Mouse (Mus musculus) NIH3T3 (cell line): ENCODE measurements around the gene Gm7534.
A peak's percentile ranks its signal among the peaks of the same experiment; 100 is the strongest.
"Not testable (repeated sequence)": the region's sequence is repeated elsewhere in the genome, so short reads cannot be mapped to it uniquely, and the experiment has no call there.

Experiments used
- DNase-seq: peaks from one replicate; pipeline ENCODE4 v3.0.0-alpha.2; 2012; ENCODE audit warnings: low read depth

Gene Gm7534

DNA sequence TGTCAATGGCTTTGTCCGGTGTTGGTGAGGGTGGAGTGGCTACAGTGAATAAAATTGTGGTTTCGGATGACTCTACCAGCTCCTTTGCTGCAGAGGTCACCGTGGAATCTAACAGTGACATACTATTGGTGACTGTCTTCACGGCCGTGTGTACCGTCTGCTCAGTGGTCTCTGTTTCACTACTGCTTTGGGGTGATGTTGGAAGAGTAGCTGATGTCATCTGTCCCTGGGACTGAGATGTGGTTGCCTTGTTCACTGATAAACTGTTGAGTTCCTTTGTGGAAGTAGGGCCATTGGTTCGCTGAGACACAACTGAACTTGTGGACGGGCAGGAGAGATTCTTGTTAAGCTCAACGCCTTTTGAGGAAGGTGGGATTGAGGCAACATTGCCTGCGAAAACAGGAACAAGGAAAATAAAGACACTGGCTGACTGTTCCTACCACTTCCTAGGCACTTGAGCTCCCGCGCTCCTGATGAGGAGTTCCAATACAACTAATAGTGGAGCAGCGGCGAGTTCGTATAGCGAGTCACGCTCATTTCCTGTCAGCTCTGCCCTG, 614 bp upstream of the Gm7534 start:
- DNase-seq, result no peak

DNA sequence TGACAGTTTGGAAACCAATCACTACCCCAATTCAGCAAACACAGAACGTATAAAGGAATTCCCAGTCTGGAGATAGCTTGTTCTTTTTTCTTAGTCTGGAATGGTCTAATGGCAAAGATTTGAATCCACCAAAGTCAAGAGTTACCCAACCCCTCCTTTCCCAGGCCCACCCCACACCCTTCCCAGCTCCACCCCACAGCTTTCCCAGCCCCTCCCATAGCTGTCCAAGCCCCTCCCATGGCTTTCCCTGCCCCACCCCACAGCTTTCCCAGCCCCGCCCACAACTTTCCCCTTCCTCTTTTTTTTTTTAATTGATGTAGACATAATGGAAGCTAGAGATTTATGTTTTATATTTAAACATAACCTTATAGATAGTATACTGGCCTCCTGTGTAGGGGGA, 3.4 kb downstream of the Gm7534 start:
- DNase-seq, result no peak

DNA sequence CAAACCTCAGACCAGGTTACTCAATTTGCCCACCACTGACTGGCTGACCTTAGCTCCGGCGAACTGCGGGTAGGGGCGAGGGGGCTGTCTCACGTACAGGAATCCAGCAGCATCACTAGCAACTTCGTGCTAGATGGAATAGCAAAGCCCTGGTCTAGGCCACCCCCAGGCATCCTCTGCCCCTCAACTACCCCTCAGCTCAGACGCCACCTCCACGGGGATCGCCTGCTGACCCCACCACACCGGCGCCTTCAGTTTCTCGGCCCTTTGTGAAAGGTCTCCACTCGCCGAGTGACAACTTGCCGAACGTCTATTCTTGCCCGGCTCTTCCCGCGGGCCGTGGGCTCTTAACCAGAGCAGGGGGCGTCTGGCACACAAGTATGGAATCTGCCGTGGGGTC, 16.5 kb downstream of the Gm7534 start:
- DNase-seq, result peak; percentile 20

DNA sequence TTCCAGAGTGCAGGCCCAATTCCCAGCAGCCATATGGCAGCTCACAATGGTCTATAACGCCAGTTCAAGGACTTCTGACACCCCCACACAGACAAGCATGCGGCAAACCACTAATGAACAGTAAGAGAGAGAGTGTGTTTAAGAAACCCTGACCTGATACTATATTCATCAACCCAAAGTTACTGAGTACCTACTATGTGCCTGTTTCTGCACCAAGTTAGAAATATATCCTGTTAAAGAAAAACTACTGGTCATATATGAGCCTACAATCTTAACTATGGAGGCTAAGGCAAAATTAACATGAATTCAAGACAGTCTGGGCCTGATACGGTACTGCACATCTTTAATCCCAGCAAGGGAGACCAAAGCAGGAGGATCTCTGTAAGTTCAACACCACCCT, 17.2 kb downstream of the Gm7534 start:
- DNase-seq, result no peak

DNA sequence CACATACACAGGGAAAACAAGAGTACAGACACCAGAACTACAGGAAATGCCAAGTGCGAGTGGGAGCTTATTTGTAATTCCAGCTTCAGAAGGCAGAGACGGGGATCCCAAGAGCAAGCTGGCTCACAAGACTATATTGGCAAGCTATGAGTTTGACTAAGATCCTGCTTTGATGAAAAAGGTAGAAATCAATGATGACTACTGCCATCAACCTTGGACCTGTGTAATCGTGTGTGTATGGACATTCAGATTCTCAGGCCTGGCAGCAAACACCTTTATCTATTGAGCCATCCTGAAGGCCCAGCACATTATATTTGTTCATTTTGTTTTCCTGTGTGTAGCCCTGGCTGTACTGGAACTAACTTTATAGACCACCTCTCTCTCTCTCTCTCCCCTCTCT, 19.1 kb downstream of the Gm7534 start:
- DNase-seq, result no peak

DNA sequence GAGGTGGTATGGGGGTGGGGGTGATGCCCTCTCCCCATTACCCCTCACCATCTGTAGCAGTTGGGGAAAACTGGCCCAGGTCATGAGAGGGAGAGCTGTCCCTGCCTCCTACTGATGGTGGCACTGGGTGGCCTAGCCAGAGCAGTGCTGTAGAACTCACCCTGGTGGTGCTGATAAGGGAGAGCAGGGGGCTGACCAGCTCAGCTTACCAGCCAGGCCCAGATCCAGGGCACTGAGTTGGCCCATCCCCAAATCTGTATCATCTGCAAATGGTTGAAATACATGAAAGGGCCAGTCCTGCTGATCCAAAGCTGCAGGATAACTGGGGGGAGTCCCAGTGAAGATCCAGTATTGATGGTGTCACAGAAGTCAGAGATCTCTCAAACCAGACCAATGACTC, 21.0 kb downstream of the Gm7534 start:
- DNase-seq, result peak; percentile 22

DNA sequence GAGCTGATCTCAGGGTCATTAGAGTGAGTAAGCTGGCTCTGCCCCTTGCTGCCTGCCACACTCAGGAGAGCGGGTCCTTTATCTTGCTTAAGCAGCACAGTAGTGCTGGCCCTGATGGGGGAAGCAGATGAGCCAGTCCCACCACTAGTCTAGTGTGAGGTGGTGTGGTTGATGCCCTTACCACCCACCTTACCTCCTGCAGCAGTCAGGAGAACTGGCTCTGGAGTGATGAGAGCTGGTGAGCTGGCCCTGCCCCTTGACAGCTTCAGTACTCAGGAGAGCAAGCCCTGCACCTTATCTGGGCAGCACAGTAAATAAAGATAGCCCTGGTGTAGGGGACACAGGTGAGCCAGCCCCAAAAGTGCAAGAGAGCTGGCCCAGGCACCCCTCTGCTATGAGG, 21.7 kb downstream of the Gm7534 start:
- no peak for DNase-seq

DNA sequence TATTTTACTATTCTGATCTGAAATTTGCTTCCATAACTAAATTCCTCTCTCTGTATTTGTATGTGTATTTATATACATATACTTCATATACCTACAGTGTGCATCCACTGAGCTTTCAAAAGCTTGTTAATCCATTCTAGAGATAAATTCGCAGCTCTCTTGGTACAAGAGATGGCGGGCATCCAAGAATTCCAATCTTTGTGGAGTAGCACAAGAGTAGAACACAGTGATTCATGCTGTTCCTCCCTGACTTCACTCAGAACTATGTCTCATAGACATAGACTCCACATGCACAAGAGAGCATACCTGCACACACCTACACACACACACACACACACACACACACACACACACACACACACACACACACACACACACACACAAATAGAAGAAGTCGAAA, 30.4 kb downstream of the Gm7534 start:
- peak; percentile 80 for DNase-seq

DNA sequence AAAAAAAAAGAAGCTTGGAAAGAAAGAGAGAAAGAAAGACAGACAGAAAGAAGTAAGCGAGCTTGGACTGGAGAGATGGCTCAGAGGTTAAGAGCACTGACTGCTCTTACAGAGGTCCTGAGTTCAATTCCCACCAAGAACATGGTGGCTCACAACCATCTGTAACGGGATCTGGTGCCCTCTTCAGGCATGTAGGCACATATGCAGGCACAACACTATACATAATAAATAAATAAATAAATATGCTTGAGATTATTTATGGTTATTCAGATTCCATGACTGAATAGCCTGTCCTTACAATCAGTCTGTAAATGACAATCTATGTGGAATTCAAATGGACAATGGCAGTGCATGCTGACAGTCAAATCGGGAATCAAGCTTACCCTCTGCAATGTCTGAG, 35.9 kb downstream of the Gm7534 start:
- peak; percentile 8 for DNase-seq

DNA sequence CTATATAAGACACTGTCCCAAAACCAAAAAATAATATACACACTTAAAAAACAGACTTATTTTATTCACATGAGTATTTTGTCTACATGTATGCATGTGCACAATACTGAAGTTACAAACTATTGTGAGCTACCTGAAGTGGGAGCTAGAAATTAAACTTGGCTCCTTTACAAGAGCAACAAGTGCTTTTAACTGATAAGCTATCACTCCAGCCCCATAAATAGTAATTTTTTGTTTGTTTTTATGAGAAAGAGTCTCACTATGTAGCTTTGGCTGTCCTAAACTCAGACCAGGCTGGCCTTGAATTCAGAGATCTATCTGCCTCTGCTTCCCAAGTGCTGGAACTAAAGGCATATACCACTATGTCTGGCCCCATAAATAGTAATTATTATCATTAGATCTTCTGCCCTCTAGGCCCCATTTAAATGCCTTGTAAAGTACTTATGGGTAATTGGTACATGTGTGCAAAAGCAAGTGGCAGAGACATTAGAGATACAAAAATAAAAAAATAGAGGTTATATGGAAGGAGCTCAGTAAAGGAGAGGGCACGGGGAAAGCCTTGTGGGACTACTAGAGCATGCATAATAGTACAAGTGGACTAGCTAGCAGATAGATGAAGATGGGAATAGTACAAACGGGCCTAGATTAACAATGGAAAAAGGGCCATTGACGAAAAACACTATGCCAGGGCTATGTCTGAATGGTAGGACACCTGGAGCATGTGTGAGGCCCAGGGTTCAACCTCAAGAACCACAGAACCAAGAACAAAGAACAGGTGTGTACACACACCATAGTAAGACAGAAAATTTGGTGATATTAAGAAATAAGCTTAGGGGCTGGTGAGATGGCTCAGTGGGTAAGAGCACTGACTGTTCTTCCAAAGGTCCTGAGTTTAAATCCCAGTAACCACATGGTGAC, 37.0 kb downstream of the Gm7534 start:
- DNase-seq, result no peak

DNA sequence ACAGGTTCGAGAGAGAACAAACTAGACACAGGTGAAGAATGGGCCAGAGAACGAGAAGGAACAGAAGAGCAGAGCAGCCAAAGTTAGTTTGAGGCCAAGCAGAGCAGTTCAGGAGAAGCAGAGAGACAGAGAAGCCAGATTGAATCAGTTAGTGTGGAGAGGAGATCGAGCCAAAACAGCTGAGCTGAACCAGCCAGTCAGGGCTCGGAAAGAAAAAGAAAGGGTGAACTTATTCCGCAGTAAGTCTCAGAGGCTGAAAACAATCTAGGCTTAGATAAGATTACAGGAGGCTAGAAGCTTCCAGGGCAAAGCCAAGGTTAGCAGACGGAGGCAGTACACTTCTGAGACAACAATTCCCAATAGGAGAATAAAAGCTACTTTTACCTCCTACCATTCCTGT, 37.8 kb downstream of the Gm7534 start:
- peak; percentile 15 for DNase-seq

DNA sequence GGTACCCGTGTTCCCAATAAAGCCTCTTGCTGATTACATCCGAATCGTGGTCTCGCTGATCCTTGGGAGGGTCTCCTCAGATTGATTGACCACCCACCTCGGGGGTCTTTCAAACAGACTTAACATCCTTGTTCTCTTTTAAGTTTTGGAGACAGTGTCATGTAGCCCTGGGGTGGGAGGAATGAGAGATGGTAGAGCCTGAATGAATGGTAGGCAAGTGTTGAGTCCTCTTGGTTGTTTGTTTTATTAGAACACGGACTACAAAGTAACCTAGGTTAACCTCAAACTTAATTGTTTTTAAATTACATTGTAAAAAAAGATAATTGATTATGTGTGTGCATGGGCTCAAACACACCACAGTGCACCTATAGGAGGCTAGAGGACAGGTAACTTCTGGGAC, 38.2 kb downstream of the Gm7534 start:
- no peak for DNase-seq

DNA sequence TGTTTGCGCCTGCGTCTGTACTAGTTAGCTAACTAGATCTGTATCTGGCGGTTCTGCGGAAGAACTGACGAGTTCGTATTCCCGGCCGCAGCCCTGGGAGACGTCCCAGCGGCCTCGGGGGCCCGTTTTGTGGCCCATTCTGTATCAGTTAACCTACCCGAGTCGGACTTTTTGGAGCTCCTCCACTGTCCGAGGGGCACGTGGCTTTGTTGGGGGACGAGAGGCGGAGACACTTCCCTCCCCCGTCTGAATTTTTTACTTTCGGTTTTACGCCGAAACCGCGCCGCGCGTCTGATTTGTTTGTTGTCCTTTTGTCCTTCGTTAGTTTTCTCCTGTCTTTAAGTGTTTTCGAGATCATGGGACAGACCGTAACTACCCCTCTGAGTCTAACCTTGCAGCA, 42.7 kb downstream of the Gm7534 start:
- not testable (repeated sequence) for DNase-seq

DNA sequence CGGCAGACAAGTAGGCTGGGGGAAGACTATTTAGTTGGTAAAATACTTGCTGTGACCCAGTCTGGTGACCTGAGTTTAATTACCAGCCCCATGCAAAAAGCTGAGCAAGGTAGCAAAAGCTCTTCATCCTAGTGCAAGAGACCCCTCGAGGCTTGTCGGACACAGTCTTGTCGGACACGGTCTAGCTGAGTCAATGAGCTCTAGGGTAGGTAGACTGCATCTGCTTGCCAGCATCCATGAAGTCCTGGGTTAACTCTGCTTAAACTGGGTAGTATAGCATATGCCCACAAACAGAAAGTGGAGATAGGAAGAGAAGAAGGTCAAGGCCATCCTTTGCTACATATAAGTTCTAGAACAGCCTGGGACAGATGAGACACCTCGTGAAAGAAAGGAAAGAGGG, 44.0 kb downstream of the Gm7534 start:
- DNase-seq, result no peak

DNA sequence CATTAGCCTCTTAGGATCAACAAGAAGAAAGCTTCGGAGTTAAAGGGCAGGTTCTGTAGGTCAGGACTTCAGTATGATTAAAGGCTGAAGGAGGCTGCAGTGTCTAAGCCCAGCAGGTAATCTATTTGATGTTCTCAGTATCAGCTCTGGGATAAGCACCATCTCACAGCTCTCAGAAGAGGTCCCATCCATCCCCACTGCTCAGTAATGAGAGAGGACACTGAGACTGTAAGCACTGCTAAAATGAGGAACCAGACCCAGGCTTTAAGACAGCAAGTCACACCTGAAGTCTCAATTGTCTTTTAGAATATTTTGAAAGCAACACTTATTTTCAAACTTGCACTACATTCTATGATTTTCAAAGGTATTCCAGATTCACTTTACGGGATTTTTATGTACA, 45.2 kb downstream of the Gm7534 start:
- DNase-seq, result no peak

DNA sequence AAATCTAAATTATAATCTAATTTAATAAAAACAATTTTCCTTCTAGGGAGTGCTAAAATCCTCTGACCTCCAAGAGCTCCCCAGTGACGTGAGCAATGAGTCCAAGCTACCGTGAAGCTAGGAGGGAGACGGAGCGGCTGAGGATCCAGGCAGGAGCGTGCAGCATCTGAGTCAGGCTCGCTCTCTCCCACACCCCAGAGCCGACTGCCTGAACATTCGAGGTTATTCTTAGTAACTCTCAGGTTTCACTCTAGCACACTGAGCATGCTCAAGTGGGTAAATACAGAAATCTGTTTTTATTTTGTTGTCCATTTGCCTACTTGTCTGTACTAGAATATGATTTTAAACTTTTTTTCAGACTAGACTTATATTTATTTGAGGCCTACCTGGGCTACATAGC, 46.1 kb downstream of the Gm7534 start:
- peak; percentile 86 for DNase-seq

DNA sequence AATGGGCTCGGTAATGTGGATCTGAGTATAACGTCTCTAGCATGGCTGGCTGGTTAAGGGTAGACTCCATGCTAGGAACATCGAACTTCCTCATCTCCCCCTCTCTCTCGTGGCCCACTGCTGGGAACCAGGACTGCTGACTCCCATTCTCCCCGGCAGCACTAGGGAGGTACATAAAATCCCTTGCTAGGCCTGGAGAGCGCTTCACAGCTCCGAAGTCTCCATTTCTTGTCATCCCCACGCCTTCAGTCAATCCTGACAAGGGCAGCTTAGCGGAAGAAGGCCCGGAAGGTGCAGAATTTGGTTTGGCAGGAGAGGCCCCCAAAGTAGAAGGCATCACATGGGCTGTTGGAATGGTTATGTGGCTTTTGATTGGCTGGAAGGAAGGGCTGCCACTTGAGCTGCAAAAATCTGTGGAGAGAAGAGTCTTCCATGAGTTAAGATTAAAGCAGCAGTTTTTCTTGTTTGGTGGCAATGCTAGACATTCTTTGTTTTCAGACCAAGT, 46.8 kb downstream of the Gm7534 start:
- DNase-seq, result no peak

DNA sequence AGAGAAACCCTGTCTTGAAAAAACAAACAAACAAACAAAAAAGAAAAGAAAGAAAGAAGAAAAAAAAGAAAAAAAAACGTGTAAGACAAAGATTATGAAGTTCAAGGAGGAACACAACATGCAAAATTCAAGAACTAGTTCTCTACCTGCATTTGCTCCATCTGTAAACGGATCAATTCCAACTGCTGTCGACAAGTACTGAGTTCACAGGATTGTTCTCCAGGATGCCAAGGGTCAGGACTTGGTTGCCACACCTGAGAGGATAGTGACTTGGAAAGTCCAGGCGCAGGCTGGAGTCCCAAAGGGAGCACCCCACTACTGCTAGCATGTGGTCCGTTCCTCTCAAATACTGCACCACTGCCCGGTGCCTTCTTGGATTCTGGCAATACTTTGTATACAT, 47.3 kb downstream of the Gm7534 start:
- no peak for DNase-seq

DNA sequence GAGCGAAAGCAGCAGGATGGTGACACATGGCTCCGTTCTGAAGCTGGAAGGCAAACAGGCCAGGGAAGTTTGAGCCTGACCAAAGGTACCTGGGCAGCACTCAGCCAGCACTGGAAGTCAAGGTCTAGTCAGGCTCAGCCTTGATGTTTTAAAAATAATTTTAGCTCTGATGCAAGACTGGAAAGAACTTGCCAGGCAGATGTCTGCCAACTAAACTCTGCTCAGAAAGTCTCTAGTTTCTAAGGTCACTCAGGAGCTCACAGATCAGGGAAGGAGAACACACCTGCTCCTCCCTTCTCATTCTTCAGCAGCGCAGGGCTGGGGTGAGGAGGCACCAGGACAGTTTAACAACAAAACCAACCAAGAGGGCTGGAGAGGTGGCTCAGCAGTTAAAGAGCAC, 48.5 kb downstream of the Gm7534 start:
- DNase-seq, result peak; percentile 23

DNA sequence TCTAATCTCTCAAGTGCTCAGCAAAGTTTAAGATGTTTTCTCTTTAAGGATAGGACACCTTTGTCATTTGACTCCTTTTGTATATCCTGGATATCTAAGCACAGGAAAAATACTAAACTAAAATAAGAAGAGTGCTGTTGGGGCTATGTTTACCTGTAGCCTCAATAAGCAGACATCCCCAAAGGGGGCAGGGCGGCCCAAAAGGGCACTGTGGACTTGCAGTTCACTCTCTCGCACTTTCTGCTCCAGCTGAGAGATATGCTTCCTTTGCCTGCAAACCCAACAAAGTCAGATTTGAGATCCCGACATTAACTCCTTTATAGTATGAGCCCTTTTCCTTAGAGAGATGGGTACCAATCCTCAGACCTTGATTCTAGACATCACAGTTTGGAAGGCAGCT, 49.1 kb downstream of the Gm7534 start:
- no peak for DNase-seq

DNA sequence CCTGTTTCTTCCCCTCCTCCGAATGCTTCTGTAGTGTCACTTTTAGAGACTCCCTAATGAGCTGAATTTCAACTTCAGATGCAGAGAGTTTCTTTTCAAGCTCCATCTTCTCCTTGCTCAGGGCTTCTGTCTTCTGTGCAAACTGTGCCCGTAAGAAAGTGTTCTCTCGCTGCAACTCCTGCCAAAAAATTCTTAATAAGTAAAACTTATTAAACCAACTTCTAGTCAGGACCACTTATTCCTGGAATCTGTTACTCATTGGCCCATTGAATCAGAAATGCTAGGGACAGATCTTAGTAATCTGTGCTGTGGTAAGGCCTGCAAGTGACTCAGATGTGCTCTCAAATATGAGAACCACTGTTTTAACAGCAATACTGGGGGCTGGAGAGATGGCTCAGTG, 50.7 kb downstream of the Gm7534 start:
- peak; percentile 40 for DNase-seq

DNA sequence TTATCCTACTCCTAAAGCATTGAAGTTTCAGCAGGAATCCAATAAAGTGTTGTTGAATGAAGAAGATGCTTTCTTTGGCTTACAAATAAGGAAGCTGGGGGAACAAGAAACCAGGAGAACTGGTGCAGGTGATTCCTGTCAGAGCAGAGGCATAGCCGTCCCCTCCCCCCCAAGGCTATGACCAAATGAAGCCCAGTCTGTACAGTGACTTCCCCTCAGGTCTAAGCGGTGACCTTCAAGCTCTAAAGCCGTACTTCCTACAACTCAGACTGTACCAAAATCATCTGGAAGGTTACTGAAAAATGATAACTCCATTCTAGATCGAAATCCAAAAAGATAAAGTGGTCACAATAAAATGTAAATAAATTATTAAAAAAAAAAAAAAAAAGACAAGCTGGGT, 53.4 kb downstream of the Gm7534 start:
- DNase-seq, result no peak

DNA sequence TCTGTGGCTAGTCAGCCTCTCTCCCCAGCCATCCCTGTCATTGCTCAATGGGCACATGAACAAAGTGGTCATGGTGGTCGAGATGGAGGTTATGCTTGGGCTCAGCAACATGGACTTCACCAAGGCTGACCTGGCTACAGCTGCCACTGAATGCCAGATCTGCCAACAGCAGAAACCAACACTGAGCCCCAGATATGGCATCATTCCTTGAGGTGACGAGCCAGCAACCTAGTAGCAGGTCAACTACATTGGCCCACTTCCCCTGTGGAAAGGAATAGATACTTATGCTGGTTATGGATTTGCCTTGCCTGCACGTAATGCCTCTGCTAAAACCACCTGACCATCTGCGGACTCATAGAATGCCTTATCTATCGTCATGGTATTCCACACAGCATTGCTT, 58.5 kb downstream of the Gm7534 start:
- DNase-seq, result not testable (repeated sequence)
